Mouse (Mus musculus) B cell, adult 2 months (primary cell): Measurements from ENCODE around the gene Rab11fip4.

ENCODE experiments used
- DNase-seq, 2 experiments: peaks; one replicate each; pipeline ENCODE4 v3.0.0; 2022

Rab11fip4 gene

GRCm38 (mm10) chr11:79714082-79714742, 123.2 kb downstream of the Rab11fip4 start:
- DNase-seq = no peak

GRCm38 (mm10) chr11:79714743-79715110, 123.7 kb downstream of the Rab11fip4 start:
- no peak for DNase-seq

GRCm38 (mm10) chr11:79715316-79715715, 124.3 kb downstream of the Rab11fip4 start:
- no peak for DNase-seq

GRCm38 (mm10) chr11:79715733-79716452, 124.9 kb downstream of the Rab11fip4 start:
- DNase-seq = no peak

GRCm38 (mm10) chr11:79716453-79716749, 125.4 kb downstream of the Rab11fip4 start:
- no peak for DNase-seq

- no peak for DNase-seq
Observed at GRCm38 (mm10) chr11:79717271-79717670, 126.3 kb downstream of the Rab11fip4 start.

- no peak for DNase-seq
Observed at GRCm38 (mm10) chr11:79717801-79718200, 126.8 kb downstream of the Rab11fip4 start.

- no peak for DNase-seq
Observed at GRCm38 (mm10) chr11:79718202-79718601, 127.2 kb downstream of the Rab11fip4 start.

GRCm38 (mm10) chr11:79718829-79719346, 127.9 kb downstream of the Rab11fip4 start:
- DNase-seq = no peak

- no peak for DNase-seq
Observed at GRCm38 (mm10) chr11:79720737-79721136, 129.7 kb downstream of the Rab11fip4 start.

GRCm38 (mm10) chr11:79722811-79723210, 131.8 kb downstream of the Rab11fip4 start:
- no peak for DNase-seq

- DNase-seq = no peak
Observed at GRCm38 (mm10) chr11:79725005-79725404, 134.0 kb downstream of the Rab11fip4 start.

GRCm38 (mm10) chr11:79729231-79730047, 138.4 kb downstream of the Rab11fip4 start:
- DNase-seq = no peak

- DNase-seq = no peak
Observed at GRCm38 (mm10) chr11:79730462-79730861, 139.4 kb downstream of the Rab11fip4 start.

GRCm38 (mm10) chr11:79731476-79731875, 140.5 kb downstream of the Rab11fip4 start:
- no peak for DNase-seq

GRCm38 (mm10) chr11:79733013-79733412, 142.0 kb downstream of the Rab11fip4 start:
- no peak for DNase-seq

GRCm38 (mm10) chr11:79736232-79737006, 145.4 kb downstream of the Rab11fip4 start:
- DNase-seq = no peak

GRCm38 (mm10) chr11:79737126-79737697, 146.2 kb downstream of the Rab11fip4 start:
- no peak for DNase-seq

- DNase-seq = no peak
Observed at GRCm38 (mm10) chr11:79737865-79738502, 147.0 kb downstream of the Rab11fip4 start.

GRCm38 (mm10) chr11:79738725-79739558, 147.9 kb downstream of the Rab11fip4 start:
- DNase-seq = peak in 1 of 2 experiments; percentile 8
